Mouse (Mus musculus) brown adipose tissue, adult 24 weeks (tissue): Measurements from ENCODE around the gene Vapb. TPM values are rescaled to one million over a fixed set of nuclear protein-coding genes. Genes with fewer than 3 reads are reported as not detected.

Experiments
- H3K27ac ChIP-seq: fragments of 200-500 bp; replicated peaks from 2 replicates; pipeline ENCODE4 v1.5.1; 2012; ENCODE audit warnings: low read depth, mild to moderate bottlenecking, low read length
- H3K4me1 ChIP-seq: fragments of 200-500 bp; 2 replicates; pipeline ENCODE4 v1.6.1; 2012; ENCODE audit warnings: low read length, mixed read lengths; ENCODE audit not compliant: control insufficient read depth, insufficient read depth, insufficient read length
- H3K4me3 ChIP-seq: fragments of 200-500 bp; 2 replicates; pipeline ENCODE4 v1.5.1; 2012; ENCODE audit warnings: low read depth, mild to moderate bottlenecking, low read length, moderate library complexity; ENCODE audit not compliant: insufficient read depth
- polyA plus RNA-seq: library from polyadenylated mRNA; stranded (reverse); fragments of >200 nt; gene quantifications from 2 replicates; pipeline ENCODE4 v1.2.4, GENCODE M21; 2012; ENCODE audit not compliant: missing spikeins, insufficient read depth, insufficient read length

The Vapb gene
- polyA plus RNA-seq, 1 experiment = 75.7 TPM

DNA sequence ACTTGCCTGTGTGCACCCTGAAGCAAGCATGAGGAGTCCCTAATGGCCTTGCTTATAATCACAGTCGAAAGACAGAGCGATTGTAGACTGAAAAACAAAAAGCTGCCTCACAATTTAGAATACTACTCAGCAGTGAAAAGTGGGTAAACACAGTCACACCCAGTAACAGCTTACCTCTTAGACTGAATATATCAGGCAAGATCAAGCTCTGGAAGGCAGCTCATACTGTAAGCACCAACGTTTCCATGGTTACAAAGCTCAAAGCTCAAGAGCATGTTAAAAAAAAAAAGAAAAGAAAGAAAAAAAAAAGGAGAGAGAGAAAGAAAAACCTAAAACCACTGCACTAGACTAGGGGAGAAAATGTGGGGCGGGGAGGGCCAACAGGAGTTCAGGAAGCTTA lies 89.0 kb downstream of the Vapb start:
- no peak overlapping the region for H3K27ac ChIP-seq
- H3K4me1 ChIP-seq = no peaks in the 10 kb centered on the region
- H3K4me3 ChIP-seq = no peak overlapping the region

DNA sequence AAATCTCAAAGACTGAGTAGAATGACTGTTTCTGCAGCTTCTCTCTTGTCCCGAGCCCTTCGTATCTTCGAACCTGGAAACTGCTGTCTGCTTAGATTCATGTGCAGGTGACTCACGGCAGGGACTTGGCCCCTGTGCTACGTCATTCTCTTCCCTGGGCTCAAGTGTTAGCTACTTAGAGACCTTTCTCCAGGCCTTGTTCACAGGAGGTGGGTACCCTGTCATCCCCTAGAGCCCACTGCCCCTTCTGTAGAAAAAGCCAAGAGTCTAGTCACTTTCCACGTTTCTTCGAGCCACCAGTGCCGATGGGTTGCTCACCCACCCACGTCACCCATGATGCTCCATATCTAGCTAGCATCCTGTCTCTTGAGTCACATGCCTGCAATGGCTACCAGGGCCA lies 89.9 kb downstream of the Vapb start:
- Histone ChIP-seq H3K4me1 (no peaks in the 10 kb centered on the region), H3K27ac (no peak overlapping the region), H3K4me3 (no peak overlapping the region)

DNA sequence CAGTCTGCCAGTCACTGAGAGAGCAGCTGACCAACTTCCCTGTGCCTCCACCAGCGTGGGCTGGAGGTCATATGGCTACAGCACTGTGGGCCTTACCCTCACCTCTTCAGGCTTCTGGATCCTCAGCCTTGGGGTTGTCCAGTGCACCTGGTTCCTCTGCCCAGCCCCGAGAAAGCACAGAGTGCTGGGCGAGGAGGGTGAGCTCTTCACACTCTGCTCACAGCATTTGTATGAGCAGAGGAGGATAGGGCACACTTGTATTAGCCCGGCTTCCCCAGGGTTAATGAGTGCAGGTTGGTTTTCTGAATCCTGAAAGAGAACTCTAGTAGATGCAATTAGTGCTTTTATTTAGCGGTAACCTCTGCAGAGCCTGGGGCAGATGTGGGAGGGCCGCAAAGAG lies 90.8 kb downstream of the Vapb start:
- H3K4me3 ChIP-seq = no peak overlapping the region
- no peak overlapping the region for H3K27ac ChIP-seq
- H3K4me1 ChIP-seq = no peaks in the 10 kb centered on the region

DNA sequence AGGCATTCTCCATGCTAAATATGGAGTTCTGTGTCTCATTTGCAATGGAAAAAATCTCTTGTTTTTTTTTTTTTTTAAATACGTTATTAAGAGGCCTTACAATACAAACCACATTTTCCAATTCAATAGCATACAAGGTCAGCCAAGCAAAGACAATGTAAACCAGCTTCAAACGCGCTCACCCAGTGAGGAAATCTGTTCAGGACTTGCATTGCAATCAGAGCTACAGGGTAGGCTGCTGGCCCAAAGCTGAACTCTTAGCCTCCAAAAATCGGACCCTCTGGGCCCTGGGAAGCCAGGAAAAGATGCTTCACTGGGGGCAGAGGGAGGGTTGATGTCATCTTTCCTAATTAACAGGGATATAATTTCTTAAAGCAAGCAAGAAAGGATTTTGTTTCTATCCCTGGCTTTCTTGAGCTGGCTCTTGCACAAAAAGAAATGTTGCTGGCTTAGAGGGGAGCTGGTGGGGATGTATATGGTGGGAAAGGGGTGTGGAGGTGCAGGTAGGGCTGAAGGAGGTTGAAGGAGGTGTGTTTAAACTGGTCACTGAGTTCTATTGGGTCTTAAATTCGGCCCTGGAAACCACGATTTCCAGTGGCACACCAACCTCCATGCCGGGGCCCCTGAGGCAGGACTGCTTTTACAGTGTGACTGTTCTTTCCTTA lies 95.6 kb downstream of the Vapb start:
- Histone ChIP-seq H3K4me1 (no peaks in the 10 kb centered on the region), H3K27ac (no peak overlapping the region), H3K4me3 (no peak overlapping the region)

Other genes starting within 250 kb of the Vapb start
- not detected in 2 replicates for gene 1700021F07Rik, start 214.9 kb upstream of the Vapb start, polyA plus RNA-seq
- gene Ankrd60, start 159.1 kb upstream of the Vapb start, polyA plus RNA-seq = not detected in 2 replicates
- 23.7 and 24.6 TPM in 2 replicates for gene Rab22a, start 77.8 kb upstream of the Vapb start, polyA plus RNA-seq
- gene 1700010B08Rik, start 18.1 kb upstream of the Vapb start, polyA plus RNA-seq = not detected in 2 replicates